Mouse (Mus musculus) WW6 (cell line): ENCODE measurements around the gene Ddx54.
A peak's percentile ranks its signal among the peaks of the same experiment; 100 is the strongest.

Source experiments
- DNase-seq: peaks from one replicate; pipeline ENCODE4 v3.0.0-alpha.2; 2013; ENCODE audit warnings: low read depth, low spot score

Gene Ddx54

DNA sequence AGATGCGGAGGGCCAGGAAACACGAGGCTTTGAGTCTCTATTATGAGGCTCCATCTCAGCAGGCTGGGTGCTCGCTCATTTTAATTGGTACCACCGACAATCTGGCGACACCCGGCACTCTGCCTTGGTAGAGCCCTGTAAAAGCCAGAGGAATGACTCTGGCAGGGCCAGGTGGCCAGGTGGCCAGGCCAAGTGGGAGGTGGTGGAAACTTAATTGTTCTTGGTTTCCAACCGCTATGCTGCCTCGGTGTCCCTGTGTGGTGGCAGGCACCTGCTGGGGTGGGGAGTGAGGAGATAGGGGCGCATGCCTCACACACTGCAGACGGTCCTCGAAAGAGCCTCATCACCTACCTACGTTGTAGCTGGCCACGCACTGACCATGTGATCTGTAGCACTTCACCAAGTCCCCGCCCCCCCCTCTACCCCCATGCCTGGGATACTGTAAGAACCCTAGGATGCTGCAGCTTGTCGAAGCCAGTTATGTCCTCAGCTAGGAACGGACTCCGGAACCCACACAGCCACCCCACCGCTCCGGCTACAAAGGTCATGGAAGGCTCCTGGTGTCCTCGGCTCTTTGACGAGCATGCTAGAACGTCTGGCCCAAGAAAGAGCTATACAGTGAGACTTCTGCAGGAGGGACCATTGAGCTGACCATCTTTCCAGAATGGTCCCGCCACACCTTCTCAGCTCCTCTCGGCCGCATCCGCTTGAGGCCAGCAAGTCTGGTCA, 32.5 kb upstream of the Ddx54 start:
- DNase-seq = no peak

GRCm38 (mm10) chr5:120582002-120582401, 30.5 kb upstream of the Ddx54 start:
- no peak for DNase-seq

DNA sequence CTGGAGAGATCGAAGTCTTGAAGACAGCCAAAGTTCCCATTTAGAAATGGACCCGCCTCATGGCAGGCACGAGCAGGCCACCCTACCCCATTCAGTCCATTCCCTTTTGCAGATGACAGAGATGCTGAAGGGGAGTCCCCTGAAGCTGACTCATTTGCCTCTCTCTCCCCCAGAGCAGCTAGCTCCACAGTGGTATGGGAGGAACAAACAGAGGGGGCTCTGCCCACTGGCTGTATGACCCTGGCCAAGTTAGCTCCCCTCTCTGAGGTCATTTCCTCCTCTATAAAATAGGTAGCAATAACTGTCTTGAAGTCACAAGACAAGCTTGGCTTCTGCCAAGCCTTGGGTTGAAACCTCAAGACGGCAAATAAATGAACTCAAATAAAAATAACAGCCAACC, 29.0 kb upstream of the Ddx54 start:
- no peak for DNase-seq

- no peak for DNase-seq
Measured at GRCm38 (mm10) chr5:120584968-120585367, 27.6 kb upstream of the Ddx54 start.

DNA sequence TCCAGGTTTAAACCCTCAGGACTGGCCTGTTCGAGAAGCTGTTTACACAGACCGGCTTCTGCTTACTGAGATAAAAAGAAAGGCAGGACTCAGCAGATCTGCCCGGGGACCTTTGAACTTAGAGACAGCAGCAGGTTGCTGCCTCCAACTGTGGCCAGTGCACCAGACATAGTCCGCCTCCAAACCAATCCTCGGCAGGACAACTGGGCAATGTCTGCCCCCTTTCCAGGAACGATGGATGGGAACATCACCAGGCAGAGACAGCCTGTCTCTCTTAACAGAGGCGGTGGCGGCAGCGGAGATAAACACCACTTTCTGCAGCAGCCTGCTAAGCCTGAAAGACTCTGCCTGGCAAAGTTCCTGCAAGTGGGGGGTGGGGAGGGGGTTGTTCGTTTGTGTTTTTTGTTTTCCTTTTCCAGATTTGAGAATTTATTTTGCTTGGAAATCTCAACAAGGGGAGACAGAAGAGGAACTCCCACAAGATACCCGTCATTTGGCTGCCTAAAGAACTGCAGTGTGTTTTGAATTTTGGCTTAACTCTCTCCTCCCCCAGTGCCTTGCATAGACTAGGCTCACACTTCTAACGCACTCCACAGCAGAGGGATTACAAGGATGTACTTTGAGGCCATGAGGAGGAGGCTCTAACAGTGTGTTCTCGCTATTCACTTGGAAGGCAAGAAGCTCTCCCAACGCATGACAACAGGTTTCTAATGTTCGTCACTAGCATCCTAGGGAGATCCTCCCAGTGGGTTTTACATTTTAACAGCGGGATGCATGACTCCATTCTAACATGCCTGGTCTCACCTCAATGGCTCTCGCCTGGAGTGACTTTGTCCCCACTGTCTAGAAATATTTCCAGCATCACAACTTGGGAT, 25.6 kb upstream of the Ddx54 start:
- DNase-seq = no peak

GRCm38 (mm10) chr5:120587616-120587926, 25.0 kb upstream of the Ddx54 start:
- no peak for DNase-seq

- no peak for DNase-seq
Measured at GRCm38 (mm10) chr5:120587940-120588568, 24.5 kb upstream of the Ddx54 start.

DNA sequence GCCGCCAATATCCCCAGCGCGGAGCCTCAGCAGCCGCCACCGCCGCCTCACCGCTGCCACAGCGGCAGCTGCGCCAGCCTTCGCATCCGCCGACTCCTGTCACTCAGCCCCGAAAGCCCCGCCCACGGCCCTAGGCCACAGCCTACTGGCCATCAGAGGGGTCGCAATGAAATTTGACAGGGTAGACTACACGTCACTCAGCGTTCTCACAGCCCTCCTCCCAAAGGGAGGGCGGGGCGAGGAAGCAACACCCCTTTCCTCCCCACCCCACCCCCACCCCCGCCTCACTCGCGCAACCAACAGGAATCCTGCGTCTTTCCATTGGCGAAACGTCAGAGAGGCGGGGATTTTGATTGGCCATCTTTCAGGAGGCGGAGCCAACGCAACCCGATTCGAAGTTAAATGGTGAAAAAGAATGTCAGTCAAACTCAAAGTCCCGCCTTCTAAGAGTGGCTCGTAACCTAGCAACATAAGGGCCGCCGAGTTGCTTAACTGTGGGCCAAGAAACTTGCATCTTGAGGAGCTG, 23.9 kb upstream of the Ddx54 start, which contains the start of the genes Tpcn1 and Iqcd:
Gene Tpcn1 (minus strand): TSS at position 105 of the 526 bp plus-strand sequence.
Gene Iqcd (plus strand): TSS at position 448 of the 526 bp plus-strand sequence.
- peak; percentile 98 for DNase-seq

GRCm38 (mm10) chr5:120590356-120591010, 22.1 kb upstream of the Ddx54 start:
- DNase-seq = no peak

GRCm38 (mm10) chr5:120592141-120592540, 20.4 kb upstream of the Ddx54 start:
- no peak for DNase-seq

GRCm38 (mm10) chr5:120594485-120594884, 18.1 kb upstream of the Ddx54 start:
- DNase-seq = no peak

DNA sequence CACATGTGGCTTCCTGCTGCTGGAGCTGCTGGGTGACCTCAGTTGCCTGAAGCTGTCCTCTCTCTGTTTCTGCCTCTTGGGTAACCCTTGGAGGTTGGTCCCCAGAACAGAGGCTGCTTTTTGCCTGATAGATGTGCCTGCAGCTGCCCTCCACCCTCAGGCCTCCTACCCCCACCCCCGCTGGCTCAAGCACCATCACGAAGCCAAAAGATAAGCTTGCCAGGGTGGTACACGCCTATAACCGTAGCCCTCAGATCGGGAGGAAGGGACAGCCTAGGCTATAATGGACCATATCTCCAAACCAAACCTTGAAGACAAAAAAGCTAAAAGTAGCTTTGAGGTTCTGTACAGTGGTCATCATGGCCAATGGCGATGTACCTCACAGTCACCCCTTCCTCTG, 12.9 kb upstream of the Ddx54 start:
- no peak for DNase-seq

GRCm38 (mm10) chr5:120600946-120601668, 11.4 kb upstream of the Ddx54 start:
- no peak for DNase-seq

- DNase-seq = no peak
Measured at GRCm38 (mm10) chr5:120602210-120602609, 10.3 kb upstream of the Ddx54 start.

GRCm38 (mm10) chr5:120603515-120603914, 9.0 kb upstream of the Ddx54 start:
- no peak for DNase-seq

DNA sequence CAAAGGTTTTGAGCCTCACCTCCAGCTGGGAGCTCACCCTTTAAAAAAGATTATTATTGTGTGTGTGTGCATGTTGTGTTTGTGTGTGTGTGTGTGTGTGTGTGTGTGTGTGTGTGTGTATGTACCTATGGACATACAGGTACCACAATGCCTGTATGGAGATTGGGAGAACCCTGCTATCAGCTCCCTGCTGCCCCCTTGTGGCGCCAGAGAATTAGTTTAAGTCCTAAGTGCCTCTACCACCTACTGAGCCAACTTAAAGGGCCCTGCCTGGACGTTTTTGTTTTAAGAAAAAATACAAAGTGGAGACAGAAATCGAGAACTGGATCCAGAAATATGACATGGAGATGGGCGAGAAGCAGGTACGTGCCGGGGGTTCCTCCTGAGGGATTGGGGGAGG, 7.7 kb upstream of the Ddx54 start:
- no peak for DNase-seq

- DNase-seq = no peak
Measured at GRCm38 (mm10) chr5:120605241-120605661, 7.3 kb upstream of the Ddx54 start.

GRCm38 (mm10) chr5:120605688-120606087, 6.9 kb upstream of the Ddx54 start:
- DNase-seq = peak; percentile 86

- no peak for DNase-seq
Measured at GRCm38 (mm10) chr5:120606590-120607200, 5.8 kb upstream of the Ddx54 start.

DNA sequence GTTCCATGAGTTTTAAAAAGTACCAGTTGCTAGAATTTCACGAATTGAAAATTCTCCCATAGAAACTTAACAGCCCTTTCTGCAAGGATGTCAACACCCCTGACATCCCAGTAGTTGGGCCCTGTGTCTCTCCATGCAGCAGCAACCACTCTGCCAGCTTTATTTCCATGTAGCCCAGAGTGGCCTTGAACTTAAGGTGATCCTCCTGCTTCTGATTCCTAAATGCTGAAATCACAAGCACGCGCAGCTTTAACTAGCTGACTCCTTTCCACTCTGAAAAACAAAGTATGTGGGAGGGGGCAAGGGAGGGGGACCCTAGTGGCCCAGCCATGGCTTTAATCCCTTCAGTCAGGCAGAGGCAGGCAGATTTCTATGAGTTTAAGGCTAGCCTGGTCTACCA, 5.2 kb upstream of the Ddx54 start:
- DNase-seq = no peak
